Mouse (Mus musculus) T-cell, adult 2 months (primary cell): ENCODE measurements around the gene Atxn7l3b.
"Not testable (repeated sequence)": the region's sequence is repeated elsewhere in the genome, so short reads cannot be mapped to it uniquely, and the experiment has no call there.

Source experiments
- DNase-seq: peaks from one replicate; pipeline ENCODE4 v3.0.0; 2022; ENCODE audit warnings: low spot score

The Atxn7l3b gene

GRCm38 (mm10) chr10:112928452-112929221 is at the start of gene Atxn7l3b:
Gene Atxn7l3b, minus strand, starts transcription at chr10:112929001.
- DNase-seq: peak; percentile 92

- no peak for DNase-seq
These were observed 48.8 kb upstream of the Atxn7l3b start for GRCm38 (mm10) chr10:112977586-112977985.

DNA sequence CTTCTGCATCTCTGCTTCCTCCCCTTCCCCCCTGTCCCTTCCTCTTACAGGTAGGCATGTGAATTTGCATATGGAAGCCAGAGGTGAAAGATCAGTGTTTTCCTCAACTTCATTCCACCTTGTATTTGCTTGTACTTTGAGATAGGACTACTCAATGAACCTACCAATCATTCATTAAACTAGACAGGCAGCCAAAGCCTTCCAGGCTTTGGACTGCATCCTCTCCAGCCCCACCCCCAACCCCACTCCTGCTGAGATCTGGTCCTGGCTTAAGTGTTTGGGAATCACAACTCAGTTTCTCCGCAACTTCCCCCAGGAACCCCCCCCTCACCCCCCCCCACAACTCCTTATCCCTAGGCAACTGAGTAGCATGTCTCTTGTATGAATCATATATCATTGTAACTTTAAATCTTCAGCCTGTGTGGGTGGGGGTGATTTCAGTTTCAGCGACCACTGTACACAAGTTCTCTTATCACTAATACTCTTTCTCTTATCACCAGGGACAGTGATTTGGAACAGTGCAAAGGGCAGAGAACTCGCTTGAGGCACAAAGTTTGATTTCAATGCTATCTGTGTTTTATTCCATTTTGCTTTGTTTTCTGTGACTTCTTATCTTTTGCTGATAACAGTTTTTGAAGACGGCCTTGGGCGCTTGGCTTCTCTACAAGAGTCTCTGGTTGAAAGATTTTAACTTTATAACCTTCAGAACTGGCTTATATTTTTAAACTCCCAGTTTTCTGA is 44.7 kb upstream of the Atxn7l3b start:
- DNase-seq: no peak

DNA sequence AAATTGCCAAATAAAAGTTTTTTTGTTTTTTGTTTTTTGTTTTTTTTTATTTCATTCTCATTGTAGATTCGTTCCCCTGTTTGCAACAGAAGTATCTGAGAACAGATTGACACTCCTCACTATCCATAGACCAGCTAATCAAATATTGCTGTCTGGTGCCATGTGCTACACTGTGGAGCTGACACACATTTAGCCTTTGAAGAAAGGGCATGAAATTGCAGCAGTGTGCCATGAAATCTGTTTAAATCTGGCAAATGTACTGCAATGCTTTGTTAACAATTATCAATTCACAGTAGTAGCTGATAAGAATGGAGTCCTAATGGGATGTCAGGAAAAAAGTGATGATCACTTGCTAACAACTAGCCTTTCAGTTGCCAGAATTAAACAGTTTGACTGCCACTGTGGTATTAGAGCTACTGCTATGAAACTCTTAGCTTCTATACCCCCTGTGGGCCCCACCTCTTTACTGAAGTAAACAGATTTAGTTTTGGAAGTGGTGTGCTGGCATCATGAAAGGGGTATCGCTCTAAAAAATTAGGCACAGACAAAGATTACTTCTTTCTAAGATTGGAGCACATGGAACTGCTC is 41.3 kb upstream of the Atxn7l3b start:
- no peak for DNase-seq

DNA sequence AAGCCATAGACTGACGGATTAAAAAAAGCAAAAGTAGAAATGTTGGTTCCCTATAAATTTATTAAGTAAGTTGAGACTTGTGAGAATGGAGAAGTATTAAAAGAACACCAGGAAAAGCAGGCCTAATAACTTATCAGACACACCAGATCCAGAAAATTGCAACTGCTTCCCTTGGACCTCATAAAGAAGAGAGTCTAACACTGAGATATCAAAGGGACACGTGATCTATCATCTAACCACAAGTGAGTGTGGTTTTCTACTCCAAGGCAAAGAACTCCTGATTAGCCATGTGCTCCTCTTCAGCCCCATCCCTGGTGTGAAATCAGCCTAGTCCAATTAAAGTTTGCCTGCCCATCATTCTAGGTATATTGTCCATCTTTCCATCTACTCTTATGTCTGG is 38.8 kb upstream of the Atxn7l3b start:
- no peak for DNase-seq

- not testable (repeated sequence) for DNase-seq
These were observed 33.4 kb upstream of the Atxn7l3b start for GRCm38 (mm10) chr10:112962216-112962615.

GRCm38 (mm10) chr10:112954140-112954539 is 25.3 kb upstream of the Atxn7l3b start:
- no peak for DNase-seq

- no peak for DNase-seq
These were observed 19.7 kb upstream of the Atxn7l3b start for GRCm38 (mm10) chr10:112948453-112948852.

DNA sequence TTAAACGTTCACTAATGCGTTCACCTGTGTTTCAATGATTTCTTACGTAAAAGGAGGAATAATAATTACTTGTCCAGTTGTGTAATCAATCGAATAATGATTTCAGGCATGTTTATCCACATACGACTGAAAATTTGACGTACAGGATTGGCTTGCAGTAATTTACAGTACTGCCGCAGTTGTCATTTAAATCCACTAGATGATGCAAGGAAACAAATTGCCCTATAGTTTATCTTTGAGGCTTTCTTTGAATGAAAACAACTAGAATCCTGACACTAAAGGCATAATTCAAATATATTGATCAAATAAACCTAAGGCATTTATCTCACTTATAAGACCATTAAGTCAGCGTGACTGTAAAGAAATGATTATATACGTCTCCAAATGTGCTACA is 418 bp upstream of the Atxn7l3b start:
- no peak for DNase-seq

- no peak for DNase-seq
These were observed 1.8 kb downstream of the Atxn7l3b start for GRCm38 (mm10) chr10:112926961-112927360.

DNA sequence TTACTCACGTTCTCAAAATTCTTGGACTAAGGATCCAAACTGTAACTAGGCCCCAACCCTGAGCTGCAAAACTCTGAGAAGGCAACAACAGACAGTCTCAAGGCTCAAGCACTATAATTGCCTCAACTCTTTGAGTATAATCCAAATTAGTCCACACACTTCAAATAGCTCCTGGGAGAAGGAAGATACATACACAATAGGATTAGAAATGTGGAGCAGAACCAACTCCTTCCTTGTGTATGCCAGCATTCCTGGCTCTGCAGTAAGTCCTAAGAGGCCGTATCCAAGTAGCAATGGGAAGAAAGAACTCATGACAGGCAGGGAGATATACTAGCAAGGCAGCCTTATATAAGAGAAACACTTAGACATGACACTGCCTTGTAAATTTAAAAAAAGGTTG is 2.5 kb downstream of the Atxn7l3b start:
- DNase-seq: no peak

DNA sequence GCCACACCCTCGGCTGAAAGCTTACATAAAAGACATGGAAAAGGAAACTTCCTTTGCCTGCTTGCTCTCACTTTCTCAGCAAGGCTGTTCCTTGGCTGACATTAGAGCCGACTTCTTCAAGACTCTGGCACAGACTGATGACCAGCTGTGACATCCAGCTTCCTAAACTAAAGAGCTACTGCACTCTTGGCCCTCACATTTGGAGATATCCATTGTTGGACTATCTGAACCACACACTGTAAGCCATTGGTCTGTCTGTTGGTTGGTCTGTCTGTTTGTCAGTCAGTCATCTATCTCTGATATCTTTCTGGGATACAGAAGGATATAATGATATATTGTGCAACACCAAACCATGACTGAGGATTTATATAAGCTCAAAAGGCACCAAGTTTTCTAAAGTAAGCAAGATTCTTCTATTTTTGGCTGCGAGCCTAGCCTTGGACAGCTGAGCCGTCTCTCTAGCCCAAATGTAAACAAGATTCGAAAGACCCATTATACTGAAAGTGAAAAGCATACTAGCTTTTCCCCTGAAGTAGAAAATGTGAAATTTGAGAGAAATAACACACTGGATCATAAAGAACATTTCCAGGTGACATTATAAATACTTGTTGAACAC is 12.1 kb downstream of the Atxn7l3b start:
- no peak for DNase-seq

DNA sequence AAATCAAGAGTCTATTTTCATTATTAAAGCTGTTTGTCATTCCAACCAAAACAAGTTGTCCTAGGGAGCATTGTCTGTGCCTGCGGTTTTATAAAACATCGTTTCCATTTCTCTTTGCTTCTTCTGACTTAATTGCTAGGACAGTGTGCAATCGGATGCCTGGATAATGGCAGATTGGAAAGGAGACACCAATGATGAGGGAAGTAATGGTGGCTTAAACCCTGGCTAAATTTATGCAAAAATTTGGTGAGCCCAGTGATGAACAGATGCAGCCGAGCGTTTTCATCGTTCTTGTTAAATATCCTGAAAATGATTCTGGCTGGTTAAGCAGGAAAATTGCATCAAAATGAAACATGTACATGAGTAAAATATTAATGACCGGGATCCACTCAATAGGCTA is 28.6 kb downstream of the Atxn7l3b start:
- DNase-seq: no peak

- no peak for DNase-seq
These were observed 29.0 kb downstream of the Atxn7l3b start for GRCm38 (mm10) chr10:112899796-112900195.

GRCm38 (mm10) chr10:112896636-112897035 is 32.2 kb downstream of the Atxn7l3b start:
- DNase-seq: no peak

DNA sequence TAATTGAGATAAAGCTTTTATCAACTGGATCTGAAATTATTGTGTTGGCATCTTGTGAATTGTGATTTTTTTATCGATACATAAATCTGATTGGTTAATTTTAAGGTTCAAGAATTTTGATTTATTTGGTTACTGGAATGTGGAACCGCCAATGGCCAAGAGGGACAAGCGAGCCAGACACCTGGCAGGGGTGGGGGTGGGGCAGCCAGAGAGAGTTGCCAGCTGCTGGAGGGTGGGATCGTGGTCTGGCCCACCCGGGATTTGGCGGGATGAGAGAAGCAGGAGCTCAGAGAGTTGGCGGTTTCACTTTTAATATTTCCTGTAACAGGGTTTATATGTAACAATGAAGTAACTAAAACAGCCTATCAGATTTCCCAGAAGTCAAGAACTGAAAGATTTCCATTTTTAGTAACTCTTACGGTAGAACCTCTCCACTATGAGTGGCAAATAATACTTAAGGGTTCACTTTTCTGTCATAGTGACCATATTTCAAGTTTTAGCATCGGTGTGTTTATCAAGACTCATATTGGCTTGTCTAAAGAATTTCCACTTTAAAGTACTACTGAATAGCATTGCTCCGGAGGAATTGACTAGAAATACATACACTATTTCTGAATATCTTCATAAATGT is 35.1 kb downstream of the Atxn7l3b start:
- DNase-seq: no peak

- DNase-seq: no peak
These were observed 44.7 kb downstream of the Atxn7l3b start for GRCm38 (mm10) chr10:112884064-112884463.

GRCm38 (mm10) chr10:112883688-112884004 is 45.2 kb downstream of the Atxn7l3b start:
- DNase-seq: no peak

DNA sequence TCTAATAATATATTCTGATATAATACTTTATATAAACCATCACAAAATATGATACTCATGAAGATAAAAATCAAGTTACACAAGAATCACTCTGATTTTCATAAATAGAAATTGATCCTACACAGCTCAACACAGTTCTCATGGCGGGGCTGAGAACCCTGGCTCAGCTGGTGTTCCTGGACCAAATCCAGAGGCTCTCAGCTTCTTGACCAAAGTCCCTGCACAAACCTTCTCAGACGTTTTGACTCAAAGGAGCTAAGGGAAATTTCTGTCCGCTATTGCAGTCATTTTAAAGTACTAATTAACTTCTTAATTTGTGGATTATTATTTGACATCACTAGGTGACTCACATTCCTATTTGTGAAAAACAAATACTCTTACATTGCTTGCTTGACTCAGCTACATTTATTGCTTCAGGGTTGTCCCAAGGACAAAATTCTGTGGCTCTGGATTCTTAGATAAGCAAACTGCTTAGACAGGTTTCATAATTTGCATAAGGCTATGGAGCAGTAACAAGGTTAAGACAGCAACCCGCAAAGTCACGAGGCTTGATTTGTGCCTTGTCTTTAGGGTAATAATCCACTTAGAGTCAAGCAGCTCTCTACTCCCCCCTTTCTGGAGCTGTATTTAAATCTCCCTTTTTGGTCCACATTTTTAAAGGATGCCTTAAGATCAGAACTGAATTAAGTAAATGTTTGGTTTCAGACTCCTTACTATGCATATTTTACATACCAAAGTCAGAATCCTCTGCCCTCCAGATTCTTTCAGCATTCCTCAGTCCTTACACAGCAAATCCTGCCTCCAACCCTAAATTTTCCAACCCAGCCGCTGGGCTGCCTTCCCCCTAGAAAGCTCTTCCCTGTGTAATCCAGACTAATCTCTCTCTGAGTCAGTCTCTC is 45.8 kb downstream of the Atxn7l3b start:
- DNase-seq: no peak

GRCm38 (mm10) chr10:112882149-112882548 is 46.7 kb downstream of the Atxn7l3b start:
- DNase-seq: no peak

DNA sequence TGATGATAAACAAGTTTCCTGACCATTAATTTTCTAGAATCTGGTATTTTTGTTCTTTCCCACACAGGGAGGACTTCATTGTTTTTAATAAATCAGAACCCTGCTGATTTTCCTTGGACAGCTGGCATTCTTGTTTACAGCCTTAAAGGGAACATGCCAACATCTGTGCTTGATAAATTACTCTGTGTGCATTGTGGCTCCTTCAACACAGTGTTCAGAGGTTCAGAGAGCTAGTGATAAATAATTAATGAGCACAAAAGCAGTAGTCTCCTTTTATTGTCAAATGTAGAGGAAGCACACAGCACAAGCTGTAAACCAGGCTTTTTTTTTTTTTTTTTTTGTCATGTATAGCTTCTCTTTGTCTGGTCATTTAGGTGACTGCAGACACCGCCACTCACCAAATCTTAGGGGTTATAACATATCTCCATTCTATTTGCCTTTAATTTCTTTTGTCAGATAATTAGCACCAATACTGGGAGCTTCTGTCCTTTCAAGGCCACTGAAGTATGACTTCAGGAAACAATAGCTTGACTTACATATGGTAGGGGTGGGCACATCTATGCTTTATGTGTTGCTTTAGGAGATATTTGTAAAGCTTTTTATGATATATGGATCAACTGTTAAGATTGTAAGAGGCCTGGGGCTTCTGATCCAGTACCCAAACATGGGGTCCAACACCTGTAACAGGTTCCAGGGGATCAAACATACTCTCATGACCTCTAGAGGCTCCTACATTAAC is 52.0 kb downstream of the Atxn7l3b start:
- DNase-seq: no peak
